In the genomic region with DNA sequence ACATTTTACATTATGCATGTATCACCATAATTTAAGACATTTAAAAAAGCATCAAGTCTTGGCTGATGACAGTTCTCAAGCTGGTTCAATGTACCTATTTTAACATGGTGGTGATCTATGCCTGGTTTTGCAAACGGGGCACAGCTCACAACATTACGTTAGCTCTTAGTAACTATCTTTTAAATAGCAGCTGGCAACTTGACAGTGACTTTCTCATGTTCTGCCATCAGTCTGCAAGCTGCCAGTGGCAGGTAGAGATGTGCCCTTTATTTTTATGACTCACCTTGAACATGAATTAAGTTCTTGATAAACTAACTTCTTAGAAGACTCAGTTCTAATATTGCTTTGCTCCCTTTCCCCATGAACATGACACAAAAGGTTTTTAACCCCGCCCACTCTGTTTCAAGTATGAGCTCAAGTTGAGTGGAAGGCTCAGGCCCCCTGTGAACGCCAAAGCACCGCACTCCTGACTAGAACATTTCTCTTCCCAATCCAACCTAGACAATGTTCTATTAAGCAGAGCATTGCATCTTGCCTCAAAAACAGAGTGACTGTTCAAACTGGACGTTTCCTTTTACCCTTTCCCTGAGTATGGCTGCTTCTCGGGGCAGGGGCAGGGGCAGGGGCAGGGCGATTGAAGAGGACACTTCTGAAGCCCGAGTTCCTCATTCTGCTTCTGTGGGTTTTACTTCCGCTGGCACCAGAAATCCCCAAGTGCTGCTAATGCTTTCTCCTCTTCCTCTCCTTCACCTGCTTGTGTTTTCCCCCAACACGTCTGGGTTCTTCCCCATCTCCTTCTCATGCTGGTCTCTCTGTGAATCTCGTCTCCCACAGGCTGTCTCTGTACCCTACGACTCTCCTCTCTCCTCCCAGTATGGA, we compare ENCODE assay signal across 15 mouse cellular contexts. TPM values are rescaled to one million over a fixed set of nuclear protein-coding genes. Genes with fewer than 3 reads are reported as not detected.
DNase-seq lines count a peak whose midpoint lies in the region; ATAC-seq and TF ChIP-seq lines count a peak whose summit lies in the region.
"Had no signal": no experiment of that assay in that cellular context is flagged by ENCODE, and none has a peak within 500 bp of the region (broad histone marks: within the 10 kb centered on the region; RNA-seq: fewer than 3 reads in every experiment).

No protein-coding gene starts in this region.

- no peak for ATAC-seq in stomach, postnatal 0 days (ENCODE audit: low FRiP score, low TSS enrichment)
- ATAC-seq: intestine, embryonic 16.5 days had no signal

- H3K4me2 ChIP-seq in stomach, postnatal 0 days (replicated peaks; ENCODE audit: low read depth), result no peak overlapping the region

- H3K4me3 ChIP-seq in stomach, postnatal 0 days (ENCODE audit: low read depth, low read length), result no peak overlapping the region
- H3K4me3 ChIP-seq: forebrain, embryonic 10.5 days; myocyte had no signal

- H3K36me3 ChIP-seq in stomach, postnatal 0 days (ENCODE audit: control insufficient read depth, insufficient read depth, low read length), result no peaks in the 10 kb centered on the region
- H3K36me3 ChIP-seq: forebrain, embryonic 10.5 days had no signal

- H3K9me3 ChIP-seq in stomach, postnatal 0 days (ENCODE audit: control insufficient read depth, low read length), result no peaks in the 10 kb centered on the region
- H3K9me3 ChIP-seq: forebrain, embryonic 10.5 days had no signal

- H3K27me3 ChIP-seq in stomach, postnatal 0 days (ENCODE audit: control insufficient read depth, insufficient read depth, low read length), result no peaks in the 10 kb centered on the region

- no peak for TF ChIP-seq CTCF in stomach, postnatal 0 days (IDR thresholded peaks at IDR 0.05; ENCODE audit: low read depth)

- WGBS in stomach, postnatal 0 days, result 75% methylated on average over 13 of the region's 13 CpGs

- no peak overlapping the region for H3K9ac ChIP-seq in stomach, postnatal 0 days (ENCODE audit: low read length)

- peak; percentile 19 for DNase-seq in thymus, postnatal 0 days (ENCODE audit: low spot score)
- no peak for DNase-seq in thymus, postnatal 10 days (ENCODE audit: low spot score in 2 of 2)
- peak; percentile 33 for DNase-seq in c-Kit-positive CD71-negative TER-119-negative erythroid progenitor cells, embryonic 14.5 days (ENCODE audit: low read depth)
- DNase-seq in natural killer cell, adult 2 months (ENCODE audit: low spot score in 2 of 2), result peak; percentile 36 to 69
- DNase-seq in cerebellum, postnatal 25 days, result no peak
- no peak for DNase-seq in stomach, postnatal 0 days (ENCODE audit: low spot score)
- DNase-seq in heart, postnatal 25 days (ENCODE audit: low spot score), result no peak
- DNase-seq: gastrocnemius, postnatal 14 days; heart, postnatal 10 days; kidney, postnatal 36 days; liver; lung, postnatal 4 days had no signal

- intact Hi-C loops in heart, postnatal 25 days (cut with DNase I), result no loop called here

- no peak overlapping the region for H3K27ac ChIP-seq in stomach, postnatal 0 days (replicated peaks)
- H3K27ac ChIP-seq: forebrain, embryonic 10.5 days had no signal

- H3K4me1 ChIP-seq in stomach, postnatal 0 days (replicated peaks; ENCODE audit: control insufficient read depth, insufficient read depth), result no peaks in the 10 kb centered on the region
- H3K4me1 ChIP-seq: forebrain, embryonic 10.5 days had no signal

- TF ChIP-seq EP300 in stomach, postnatal 0 days (optimal IDR thresholded peaks at IDR 0.05), result no peak

RNA-seq across cellular contexts. Expression of a gene that starts 29.1 kb away (rescaled TPM):
- 126 and 132 TPM in 2 replicates for polyA plus RNA-seq in thymus, postnatal 0 days (2015; fragmentation: Nextera tagmentation; extraction: Ambion mirVana)
- 15.5 and 18.3 TPM in 2 replicates for polyA plus RNA-seq in stomach, postnatal 0 days (2015; fragmentation: Nextera tagmentation; extraction: Ambion mirVana)
- total RNA-seq in heart, postnatal 25 days (2021), result 10 to 100 TPM; 19.4 to 20.8 TPM

Comparison
In these comparisons a context has a peak if more than half of its experiments do, and no peak if none do; other contexts are left out.
1. DNase-seq: peak in thymus, postnatal 0 days (single experiment), c-Kit-positive CD71-negative TER-119-negative erythroid progenitor cells, embryonic 14.5 days (single experiment) and natural killer cell, adult 2 months (2 of 2); none in thymus, postnatal 10 days (0 of 2), cerebellum, postnatal 25 days (0 of 2), stomach, postnatal 0 days (single experiment) and heart, postnatal 25 days (single experiment).